Mouse (Mus musculus) embryonic facial prominence, embryonic 12.5 days (tissue): ENCODE data around the gene Mgrn1. TPM values are rescaled to one million over a fixed set of nuclear protein-coding genes. Genes with fewer than 3 reads are reported as not detected.

Experiments used
- ATAC-seq: fragments of 200-750 bp; cut with Nextera tagmentation; 2 replicates; pipeline ENCODE4 v1.8.0; 2017; ENCODE audit not compliant: insufficient number of reproducible peaks, insufficient read depth, low FRiP score, low TSS enrichment
- H3K27ac ChIP-seq: fragments of 300-500 bp; sonication (generic); 2 replicates; pipeline ENCODE4 v1.5.1; 2016; ENCODE audit warnings: mild to moderate bottlenecking
- H3K27me3 ChIP-seq: fragments of 300-500 bp; sonication (generic); 2 replicates; pipeline ENCODE4 v1.6.1; 2016; ENCODE audit warnings: mild to moderate bottlenecking, moderate library complexity
- H3K36me3 ChIP-seq: fragments of 300-500 bp; sonication (generic); 2 replicates; pipeline ENCODE4 v1.6.1; 2016; ENCODE audit warnings: mild to moderate bottlenecking
- H3K4me1 ChIP-seq: fragments of 300-500 bp; sonication (generic); 2 replicates; pipeline ENCODE4 v1.6.1; 2016
- H3K4me2 ChIP-seq: fragments of 300-500 bp; sonication (generic); replicated peaks from 2 replicates; pipeline ENCODE4 v1.6.1; 2016; ENCODE audit warnings: mild to moderate bottlenecking, moderate library complexity
- H3K4me3 ChIP-seq: fragments of 300-500 bp; sonication (generic); 2 replicates; pipeline ENCODE4 v1.5.1; 2016; ENCODE audit warnings: mild to moderate bottlenecking
- H3K9ac ChIP-seq: fragments of 300-500 bp; sonication (generic); 2 replicates; pipeline ENCODE4 v1.6.1; 2016; ENCODE audit warnings: mild to moderate bottlenecking, moderate library complexity
- H3K9me3 ChIP-seq: fragments of 300-500 bp; sonication (generic); 2 replicates; pipeline ENCODE4 v1.6.1; 2016; ENCODE audit warnings: mild to moderate bottlenecking, moderate library complexity
- WGBS: fragments of 180-500 bp; shearing (Covaris S2); methylation state at CpG from one replicate; pipeline ENCODE4 v1.1.7; 2016; 5-methylcytosine and 5-hydroxymethylcytosine counted together
- polyA plus RNA-seq: library from polyadenylated mRNA; unstranded; fragments of >200 nt; fragmentation: Nextera tagmentation; extraction: Ambion mirVana; gene quantifications from 2 replicates; pipeline ENCODE4 v1.2.1, GENCODE M21; 2016

Gene Mgrn1
- polyA plus RNA-seq, 1 experiment from 2014 or later: 91.9 TPM

DNA sequence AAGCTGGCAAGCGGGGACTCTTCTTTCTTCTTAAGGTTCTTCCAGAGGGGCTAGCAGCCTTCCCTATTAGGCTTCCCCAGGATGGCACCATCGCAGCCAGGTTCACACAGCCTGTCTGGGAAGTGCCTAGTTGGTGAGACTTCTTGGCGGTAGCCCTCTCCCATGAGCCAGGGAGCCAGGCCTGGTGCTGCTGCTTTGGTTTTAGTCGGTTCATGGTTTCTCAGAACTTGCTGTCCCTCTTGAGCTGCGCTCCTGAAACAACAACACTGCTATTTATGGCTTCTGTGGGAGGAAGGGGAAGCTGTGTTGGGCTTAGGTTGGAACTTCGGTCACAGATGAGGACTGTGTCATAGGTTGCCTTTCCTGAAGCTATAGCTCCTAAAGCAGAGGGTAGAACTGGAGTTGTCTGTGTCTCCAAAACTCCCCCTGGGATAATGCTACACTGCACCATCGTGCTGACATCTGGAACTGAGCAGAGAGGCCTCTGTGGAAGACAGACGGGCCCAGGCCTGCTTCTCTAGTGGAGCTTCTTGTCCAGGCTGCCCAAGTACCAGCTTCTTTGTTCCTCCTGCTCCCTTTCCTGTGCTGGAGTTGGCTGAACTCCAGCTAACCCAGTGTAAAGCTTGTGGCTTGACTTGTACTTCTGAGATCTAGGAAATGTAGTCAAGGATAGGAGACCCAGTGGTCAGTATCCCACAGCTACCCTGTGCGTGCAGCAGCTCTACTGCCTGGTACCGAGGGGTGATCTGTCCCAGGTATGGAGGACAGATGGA is 50.1 kb downstream of the Mgrn1 start:
- H3K36me3 ChIP-seq: peaks cover 79% of the 10 kb centered on the region
- H3K9me3 ChIP-seq: no peaks in the 10 kb centered on the region
- no peaks in the 10 kb centered on the region for H3K27me3 ChIP-seq
- WGBS: 87% methylated on average over 10 of the region's 10 CpGs
- no peak for ATAC-seq
- no peak overlapping the region for H3K4me2 ChIP-seq
- H3K4me1 ChIP-seq: peaks cover 8% of the 10 kb centered on the region
- H3K4me3 ChIP-seq: no peak overlapping the region
- no peak overlapping the region for H3K9ac ChIP-seq
- no peak overlapping the region for H3K27ac ChIP-seq

GRCm38 (mm10) chr16:4937351-4938190 is 51.5 kb downstream of the Mgrn1 start:
- no peak for ATAC-seq
- peaks cover 79% of the 10 kb centered on the region for H3K36me3 ChIP-seq

GRCm38 (mm10) chr16:4938461-4938860 is 52.4 kb downstream of the Mgrn1 start, which contains the start of gene Nudt16l1:
Nudt16l1 (plus strand) TSS chr16:4938761.
- peak within 1 kb of the TSS; percentile 85 for H3K9ac ChIP-seq
- 5% methylated on average over 2 of the region's 2 CpGs for WGBS
- peak within 1 kb of the TSS; percentile 86 for H3K27ac ChIP-seq
- H3K9me3 ChIP-seq: no peaks in the 10 kb centered on the region
- peak within 1 kb of the TSS; percentile 65 for H3K4me2 ChIP-seq
- peaks cover 79% of the 10 kb centered on the region for H3K36me3 ChIP-seq
- H3K4me3 ChIP-seq: peak within 1 kb of the TSS; percentile 79
- no peak for ATAC-seq
- H3K27me3 ChIP-seq: no peaks in the 10 kb centered on the region
- peaks cover 8% of the 10 kb centered on the region for H3K4me1 ChIP-seq

More at GRCm38 (mm10) chr16:4937351-4938190, 51.5 kb downstream of the Mgrn1 start:
- Histone ChIP-seq H3K27ac (no peak overlapping the region), H3K4me2 (no peak overlapping the region), H3K27me3 (no peaks in the 10 kb centered on the region), H3K9ac (no peak overlapping the region), H3K4me3 (no peak overlapping the region), H3K9me3 (no peaks in the 10 kb centered on the region), H3K4me1 (peaks cover 8% of the 10 kb centered on the region)
- WGBS: 91% methylated on average over 8 of the region's 8 CpGs

DNA sequence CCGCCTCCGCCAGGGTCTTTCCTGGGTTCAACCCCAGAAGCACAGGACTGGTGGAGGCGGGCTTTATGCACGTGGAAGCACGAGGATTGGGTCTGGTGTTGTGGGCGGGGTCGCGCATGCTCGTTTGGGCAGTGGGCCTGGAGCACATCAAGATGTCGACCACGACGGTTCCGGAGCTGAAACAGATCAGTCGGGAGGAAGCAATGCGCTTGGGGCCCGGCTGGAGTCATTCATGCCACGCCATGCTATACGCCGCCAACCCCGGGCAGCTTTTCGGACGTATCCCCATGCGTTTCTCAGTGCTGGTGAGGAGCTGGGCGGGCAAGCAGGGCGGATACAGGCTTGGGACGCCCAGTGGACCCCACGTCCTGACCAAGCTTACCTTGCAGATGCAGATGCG is 52.9 kb downstream of the Mgrn1 start:
- Histone ChIP-seq H3K4me1 (peaks cover 8% of the 10 kb centered on the region), H3K4me3 (peak overlapping the region; percentile 79), H3K36me3 (peaks cover 80% of the 10 kb centered on the region), H3K27me3 (no peaks in the 10 kb centered on the region), H3K27ac (peak overlapping the region; percentile 86), H3K9ac (peak overlapping the region; percentile 85), H3K9me3 (no peaks in the 10 kb centered on the region), H3K4me2 (peak overlapping the region; percentile 65)
- ATAC-seq: peak; percentile 94
- WGBS: under 1% methylated on average over 28 of the region's 28 CpGs

- Histone ChIP-seq H3K36me3 (peaks cover 79% of the 10 kb centered on the region), H3K4me1 (peaks cover 8% of the 10 kb centered on the region), H3K9ac (peak overlapping the region; percentile 85), H3K4me2 (peak overlapping the region; percentile 65), H3K9me3 (no peaks in the 10 kb centered on the region), H3K27me3 (no peaks in the 10 kb centered on the region), H3K27ac (peak overlapping the region; percentile 86), H3K4me3 (peak overlapping the region; percentile 79)
- 4% methylated on average over 16 of the region's 16 CpGs for WGBS
- ATAC-seq: peak; percentile 54
Observed at GRCm38 (mm10) chr16:4939412-4939811, 53.4 kb downstream of the Mgrn1 start.

DNA sequence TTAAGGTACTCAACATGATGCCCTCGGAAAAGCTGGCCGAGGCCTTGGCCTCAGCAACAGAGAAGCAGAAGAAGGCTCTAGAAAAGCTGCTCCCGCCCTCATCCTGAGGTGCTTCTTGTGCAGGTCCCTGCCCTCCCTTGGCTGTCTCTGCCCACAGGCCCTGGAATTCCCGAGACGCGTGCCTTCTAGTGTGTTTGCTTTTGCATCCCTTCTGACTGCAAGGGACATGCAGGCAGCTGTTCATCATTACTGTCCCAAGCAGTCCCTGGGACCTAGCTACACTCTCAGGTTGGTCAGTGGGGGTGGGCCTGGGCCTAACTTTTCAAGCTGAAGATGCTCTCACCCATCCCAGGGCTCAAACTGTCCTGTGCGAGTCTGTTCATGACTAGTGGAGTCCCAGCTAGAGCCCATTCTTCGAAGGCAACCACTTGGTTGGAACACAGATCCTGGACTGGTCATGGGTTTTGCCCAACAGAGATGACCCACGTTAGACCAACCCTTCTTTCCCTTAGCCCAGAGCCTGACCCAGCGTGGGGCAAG is 54.3 kb downstream of the Mgrn1 start:
- 89% methylated on average over 10 of the region's 10 CpGs for WGBS
- Histone ChIP-seq H3K4me2 (peak overlapping the region; percentile 65), H3K9me3 (no peaks in the 10 kb centered on the region), H3K4me3 (peak overlapping the region; percentile 79), H3K27ac (no peak overlapping the region), H3K27me3 (no peaks in the 10 kb centered on the region), H3K9ac (peak overlapping the region; percentile 85; the same call in 1 of the 2 replicates), H3K4me1 (peaks cover 8% of the 10 kb centered on the region), H3K36me3 (peaks cover 72% of the 10 kb centered on the region)
- ATAC-seq: no peak

GRCm38 (mm10) chr16:4941016-4941415 is 55.0 kb downstream of the Mgrn1 start:
- Histone ChIP-seq H3K9ac (no peak overlapping the region), H3K4me1 (peaks cover 8% of the 10 kb centered on the region), H3K4me2 (no peak overlapping the region), H3K36me3 (peaks cover 70% of the 10 kb centered on the region), H3K27ac (peak overlapping the region; percentile 8; the same call in 1 of the 2 replicates), H3K4me3 (no peak overlapping the region; the same call in 1 of the 2 replicates), H3K27me3 (no peaks in the 10 kb centered on the region), H3K9me3 (no peaks in the 10 kb centered on the region)
- ATAC-seq: no peak

GRCm38 (mm10) chr16:4942868-4943267 is 56.8 kb downstream of the Mgrn1 start:
- Histone ChIP-seq H3K4me2 (no peak overlapping the region), H3K36me3 (peaks cover 70% of the 10 kb centered on the region), H3K9ac (no peak overlapping the region), H3K4me3 (no peak overlapping the region), H3K27me3 (no peaks in the 10 kb centered on the region), H3K4me1 (peaks cover 8% of the 10 kb centered on the region), H3K27ac (no peak overlapping the region), H3K9me3 (no peaks in the 10 kb centered on the region)
- WGBS: 88% methylated on average over 8 of the region's 8 CpGs
- ATAC-seq: no peak

- WGBS: 93% methylated on average over 3 of the region's 3 CpGs
- ATAC-seq: no peak
- Histone ChIP-seq H3K4me2 (no peak overlapping the region), H3K27me3 (no peaks in the 10 kb centered on the region), H3K9ac (no peak overlapping the region), H3K4me3 (no peak overlapping the region), H3K9me3 (no peaks in the 10 kb centered on the region), H3K4me1 (peaks cover 8% of the 10 kb centered on the region), H3K27ac (no peak overlapping the region), H3K36me3 (peaks cover 74% of the 10 kb centered on the region)
Observed at GRCm38 (mm10) chr16:4943431-4943830, 57.4 kb downstream of the Mgrn1 start.

DNA sequence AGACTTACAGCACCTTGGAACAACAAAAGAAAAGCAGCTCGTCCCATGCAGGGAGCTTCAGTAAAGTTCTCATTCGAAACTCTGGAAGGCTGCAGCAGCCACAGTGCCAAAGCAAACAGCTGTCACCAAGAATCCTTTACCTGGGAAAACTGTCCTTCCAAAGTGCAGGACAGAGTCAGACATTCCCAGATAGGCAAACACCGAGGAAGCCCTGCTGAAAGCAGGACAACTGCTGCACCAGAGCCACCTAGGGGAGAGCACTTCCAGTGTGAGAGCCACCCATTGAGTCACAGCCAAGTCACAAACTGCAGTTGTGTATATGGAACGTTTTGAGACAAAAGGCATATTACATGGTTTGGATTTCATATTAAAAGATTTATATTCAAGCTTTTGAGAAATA is 59.4 kb downstream of the Mgrn1 start:
- no peak for ATAC-seq
- peaks cover 81% of the 10 kb centered on the region for H3K36me3 ChIP-seq
- no peak overlapping the region for H3K9ac ChIP-seq
- WGBS: 75% methylated on average over 4 of the region's 4 CpGs
- no peaks in the 10 kb centered on the region for H3K9me3 ChIP-seq
- H3K27ac ChIP-seq: no peak overlapping the region
- H3K4me3 ChIP-seq: no peak overlapping the region
- H3K4me2 ChIP-seq: no peak overlapping the region
- no peaks in the 10 kb centered on the region; the same call in 1 of the 2 replicates for H3K4me1 ChIP-seq
- H3K27me3 ChIP-seq: no peaks in the 10 kb centered on the region

DNA sequence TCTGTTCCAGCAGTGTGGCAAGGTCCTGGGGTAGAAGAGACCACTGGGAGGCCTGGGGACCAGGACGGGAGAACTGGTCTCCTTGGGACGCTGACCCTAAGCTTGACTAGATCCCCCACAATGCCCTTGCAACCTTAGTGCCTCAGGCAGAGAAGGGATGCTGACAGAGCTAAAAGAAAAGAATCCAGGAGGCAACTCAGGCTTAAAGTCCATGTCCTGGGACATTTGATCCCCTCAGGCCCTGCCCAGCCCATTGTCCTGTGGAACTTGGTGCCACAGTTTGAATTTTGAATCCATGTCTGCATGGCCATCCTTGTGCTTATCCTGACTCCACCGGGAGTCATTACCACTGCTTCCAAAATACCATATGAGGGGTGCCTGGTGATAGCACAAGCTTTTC is 60.1 kb downstream of the Mgrn1 start:
- no peak overlapping the region for H3K9ac ChIP-seq
- 80% methylated on average over 3 of the region's 3 CpGs for WGBS
- no peaks in the 10 kb centered on the region for H3K9me3 ChIP-seq
- H3K27ac ChIP-seq: no peak overlapping the region
- peaks cover 79% of the 10 kb centered on the region for H3K36me3 ChIP-seq
- H3K4me1 ChIP-seq: no peaks in the 10 kb centered on the region
- H3K4me3 ChIP-seq: no peak overlapping the region
- no peak overlapping the region for H3K4me2 ChIP-seq
- no peaks in the 10 kb centered on the region for H3K27me3 ChIP-seq
- no peak for ATAC-seq
